Mouse (Mus musculus): ENCODE data around the gene Afg1l.

DNA sequence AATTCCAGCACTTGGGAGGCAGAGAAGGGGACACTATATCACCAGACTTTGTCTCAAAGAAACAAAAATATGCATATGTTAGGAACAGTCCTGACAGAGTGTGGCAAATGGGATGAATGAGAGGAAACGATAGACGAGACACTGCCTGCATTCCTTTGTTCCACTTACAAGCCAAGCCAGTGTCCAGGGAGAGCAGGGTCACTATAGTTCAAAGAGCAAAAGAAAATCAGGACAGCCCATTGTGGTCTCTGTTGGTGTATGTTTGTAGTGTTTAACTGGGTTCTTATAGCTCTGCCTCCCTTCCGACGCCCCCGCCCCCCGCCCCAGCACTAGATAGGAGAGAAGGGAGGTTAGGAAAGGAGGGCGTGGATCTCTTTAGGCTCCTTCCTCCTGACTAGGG is 30.0 kb downstream of the Afg1l start:
- TF ChIP-seq POLR2A (IDR thresholded peaks at IDR 0.05; ENCODE audit: low read depth, low read length) (no peak), CTCF (IDR thresholded peaks at IDR 0.05; ENCODE audit: extremely low read depth, insufficient read length, insufficient replicate concordance, low read depth, low read length) (no peak)
